Mouse (Mus musculus) embryo, embryonic 11 days (tissue): ENCODE data around the gene Cog7.

Experiments used
- DNase-seq: peaks from one replicate; pipeline ENCODE4 v3.0.0-alpha.2; 2015

Gene Cog7

GRCm38 (mm10) chr7:121890636-121891360 lies 90.7 kb downstream of the Cog7 start:
- no peak for DNase-seq

GRCm38 (mm10) chr7:121880246-121880645 lies 101.3 kb downstream of the Cog7 start:
- no peak for DNase-seq

GRCm38 (mm10) chr7:121874784-121875183 lies 106.7 kb downstream of the Cog7 start:
- DNase-seq, result no peak

GRCm38 (mm10) chr7:121873998-121874397 lies 107.5 kb downstream of the Cog7 start:
- no peak for DNase-seq

DNA sequence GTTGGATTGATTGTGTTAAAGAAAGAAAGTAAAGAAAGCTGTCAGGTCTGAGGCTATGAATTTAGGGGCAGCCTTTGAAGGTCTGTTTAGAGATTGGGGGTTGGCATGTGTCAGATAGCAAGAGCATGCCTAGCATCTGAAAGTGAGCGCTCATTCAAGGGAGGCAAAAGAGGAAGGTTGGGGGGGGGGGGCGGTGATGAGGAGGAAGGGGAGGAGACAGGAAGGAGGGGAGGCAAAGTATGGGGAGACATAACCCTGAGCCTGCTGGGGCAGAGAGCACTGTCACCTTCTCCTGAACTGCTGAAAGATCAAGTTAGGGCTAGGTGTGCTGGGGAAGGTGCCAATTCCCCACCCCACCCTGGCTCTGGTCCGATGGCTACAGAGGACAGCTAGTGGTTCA lies 109.9 kb downstream of the Cog7 start:
- DNase-seq, result no peak

GRCm38 (mm10) chr7:121864858-121865585 lies 116.5 kb downstream of the Cog7 start, which contains the start of gene Scnn1b:
TSS of gene Scnn1b (plus strand) at chr7:121865038.
- peak; percentile 37 for DNase-seq

DNA sequence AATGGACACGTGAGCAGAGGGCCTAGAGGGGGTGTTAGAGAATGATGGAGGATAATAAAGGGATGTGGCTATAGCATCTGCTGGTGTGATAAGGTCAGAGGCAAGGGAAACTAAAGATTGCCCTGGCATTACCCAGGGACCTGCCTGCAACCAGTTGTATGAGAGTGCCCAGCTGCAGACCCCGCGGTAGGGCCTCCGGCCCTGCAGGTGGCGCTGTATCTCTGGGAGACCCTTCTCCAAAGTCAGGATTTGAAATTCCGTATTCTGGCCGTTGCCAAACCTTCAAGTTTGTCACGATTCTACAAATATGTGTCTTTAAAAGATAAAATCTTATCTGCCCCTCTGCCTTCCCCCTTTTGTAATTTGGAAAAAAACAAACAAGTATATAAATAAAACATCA lies 122.6 kb downstream of the Cog7 start:
- no peak for DNase-seq

GRCm38 (mm10) chr7:121857177-121857884 lies 124.2 kb downstream of the Cog7 start:
- no peak for DNase-seq

GRCm38 (mm10) chr7:121848537-121849168 lies 132.9 kb downstream of the Cog7 start:
- no peak for DNase-seq

DNA sequence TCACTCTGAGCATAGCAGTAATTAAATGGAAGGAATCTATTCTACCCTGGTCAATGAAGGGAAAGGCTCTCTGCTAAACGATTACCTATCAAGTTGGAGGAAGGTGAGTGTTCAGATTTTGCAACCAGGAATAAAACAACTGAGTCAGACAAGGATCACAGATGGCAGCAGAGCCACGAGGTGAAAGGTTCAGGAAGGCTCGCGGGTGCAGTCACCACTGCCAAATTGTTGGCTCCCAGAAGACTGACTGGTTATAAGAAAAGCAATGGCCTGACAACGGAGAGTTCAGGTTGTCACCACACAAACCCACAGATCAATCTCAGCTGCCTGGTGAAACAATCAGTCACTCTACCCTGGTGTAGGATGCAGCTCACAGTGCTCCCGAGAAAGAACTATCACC lies 135.5 kb downstream of the Cog7 start:
- no peak for DNase-seq

DNA sequence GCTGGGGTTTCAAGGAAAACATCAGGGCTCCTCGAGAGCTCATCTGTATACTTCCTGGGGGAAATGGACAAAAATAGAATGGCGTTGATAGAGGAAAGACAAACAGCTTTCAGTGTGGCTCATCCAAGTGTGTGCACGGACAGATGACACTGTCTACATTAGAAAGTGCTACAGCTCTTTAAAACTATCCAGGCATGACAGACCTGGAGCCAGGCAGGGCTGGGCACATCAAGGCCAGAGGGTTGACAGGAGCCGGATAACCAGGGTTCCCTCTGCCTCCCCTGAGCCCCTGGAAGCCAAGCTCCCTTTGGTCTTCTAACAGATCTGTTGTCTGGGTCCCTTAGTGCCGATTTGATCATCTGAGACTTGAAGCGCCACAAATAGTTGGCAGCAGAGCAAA lies 139.3 kb downstream of the Cog7 start:
- no peak for DNase-seq

- DNase-seq, result no peak
Observed at GRCm38 (mm10) chr7:121840810-121841209, 140.7 kb downstream of the Cog7 start.

DNA sequence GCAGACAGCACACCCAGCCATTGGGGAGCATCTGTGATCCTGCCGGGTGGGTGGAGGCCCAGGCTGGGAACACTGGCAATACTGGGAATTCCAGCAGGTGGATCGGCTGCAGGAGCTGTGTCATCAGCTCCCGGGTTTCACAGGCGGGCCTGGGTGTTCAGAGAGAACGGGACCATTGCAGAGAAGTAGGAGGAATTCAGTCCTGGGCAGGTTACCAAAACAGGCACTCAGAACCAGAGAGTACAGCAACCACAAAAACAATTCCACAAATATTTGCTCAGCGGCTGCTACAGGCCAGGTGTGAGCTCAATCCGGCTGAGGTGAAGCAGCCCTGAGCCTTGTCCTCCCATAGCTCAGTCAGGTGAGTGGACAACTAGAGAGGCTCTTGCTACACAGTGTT lies 144.7 kb downstream of the Cog7 start:
- DNase-seq, result no peak

DNA sequence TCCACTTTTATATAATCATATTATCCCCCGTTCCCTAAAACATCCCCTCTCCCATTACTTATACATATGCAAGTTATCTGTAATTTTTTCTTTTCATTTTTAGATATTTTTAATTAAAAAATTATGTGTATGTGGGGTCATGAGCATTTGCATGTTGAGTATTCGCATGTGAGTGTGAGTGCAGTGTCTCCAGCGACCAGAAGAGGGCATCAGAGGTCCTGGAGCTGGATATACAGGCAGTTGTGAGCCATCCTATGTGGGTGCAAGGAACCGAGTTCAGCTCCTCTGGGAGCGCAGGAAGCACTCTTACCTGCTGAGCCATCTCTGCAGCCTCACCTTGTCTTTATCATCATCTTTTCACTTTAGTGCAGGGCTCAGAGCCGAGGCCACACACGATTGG lies 146.1 kb downstream of the Cog7 start:
- no peak for DNase-seq
